Mouse (Mus musculus): ENCODE measurements around the gene Borcs7. TPM values are rescaled to one million over a fixed set of nuclear protein-coding genes. Genes with fewer than 3 reads are reported as not detected.
A peak's percentile ranks its signal among the peaks of the same experiment; 100 is the strongest.

The Borcs7 gene
- polyA plus RNA-seq, 1 experiment = 2.0 TPM

DNA sequence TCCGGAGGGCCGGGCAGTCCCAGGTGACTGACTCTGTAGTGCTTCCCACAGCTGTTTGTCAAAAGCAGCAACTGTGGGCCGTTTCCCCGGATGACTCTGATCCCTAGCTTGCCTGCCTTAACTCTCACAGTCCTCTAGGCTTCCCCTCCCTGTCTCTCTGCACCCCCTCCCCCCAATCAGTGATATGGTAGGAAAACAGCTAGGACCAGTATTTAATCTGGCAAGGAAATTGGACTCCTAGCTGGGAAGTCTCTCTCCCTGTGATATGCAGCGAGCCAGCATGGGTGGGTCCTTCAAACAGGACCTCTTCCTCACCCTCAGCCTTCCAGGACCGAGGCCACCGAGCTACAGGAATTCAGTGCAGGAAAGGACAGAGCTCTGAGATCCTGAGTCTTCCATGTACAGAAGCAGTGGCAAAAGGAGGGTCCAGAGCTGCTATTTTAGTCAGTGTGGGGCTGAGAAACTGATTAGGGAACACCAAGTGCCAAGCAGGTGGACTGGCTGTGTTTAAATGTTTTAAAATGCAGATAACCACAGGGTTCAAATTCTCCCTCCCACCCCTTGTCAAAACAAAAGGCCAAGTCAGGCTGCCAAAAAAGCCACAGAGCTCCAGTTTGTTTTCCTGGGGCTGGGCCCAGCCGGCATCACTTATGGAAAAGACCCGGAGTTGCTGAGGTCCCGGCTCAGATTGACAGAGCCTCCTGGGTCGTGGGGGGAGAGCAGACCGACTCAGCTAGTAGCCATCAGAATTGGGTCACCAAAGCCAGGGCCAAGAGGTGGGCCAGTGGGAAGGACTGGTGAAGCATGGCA, 44.7 kb upstream of the Borcs7 start:
- H3K4me1 ChIP-seq (ENCODE audit: control insufficient read depth, insufficient read depth, insufficient read length, low read length) = peaks cover 13% of the 10 kb centered on the region
- 25% methylated on average over 12 of the region's 12 CpGs for WGBS

DNA sequence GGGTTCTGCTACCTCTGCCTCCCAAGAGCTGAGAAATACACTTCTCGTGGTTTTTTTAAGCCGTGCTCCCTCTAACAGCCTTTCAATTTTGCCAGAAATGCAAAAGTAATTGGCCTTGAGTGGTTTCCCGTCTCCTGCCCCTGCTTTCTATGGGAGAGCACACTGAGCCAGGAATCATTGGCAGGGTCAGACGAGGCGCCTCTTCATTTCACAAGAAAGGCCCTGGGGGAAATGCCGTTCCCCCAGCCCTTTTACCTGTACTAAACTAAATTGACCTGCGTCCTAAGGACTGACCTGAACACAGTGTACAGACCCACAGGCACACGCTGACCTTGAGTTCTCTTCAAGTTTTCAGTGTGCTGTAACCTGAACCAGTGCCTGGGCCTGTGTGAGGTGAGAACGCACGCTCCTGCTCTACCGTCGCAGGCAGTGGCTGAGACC, 43.6 kb upstream of the Borcs7 start:
- WGBS = 86% methylated on average over 12 of the region's 12 CpGs
- Histone ChIP-seq H3K4me1 (ENCODE audit: control insufficient read depth, insufficient read depth, insufficient read length, low read length) (peaks cover 13% of the 10 kb centered on the region), H3K27ac (ENCODE audit: insufficient read depth, low read depth, low read length) (peak overlapping the region; percentile 19; the same call in 1 of the 2 replicates), H3K27me3 (ENCODE audit: control insufficient read depth, insufficient read depth, low read length) (no peaks in the 10 kb centered on the region), H3K4me3 (ENCODE audit: low read depth, low read length) (no peak overlapping the region), H3K36me3 (ENCODE audit: control insufficient read depth, insufficient read depth, low read length) (peaks cover 20% of the 10 kb centered on the region)
- no peak for TF ChIP-seq CTCF (IDR thresholded peaks at IDR 0.05; ENCODE audit: extremely low read depth, insufficient read length, insufficient replicate concordance, low read depth, low read length)
- TF ChIP-seq POLR2A (IDR thresholded peaks at IDR 0.05; ENCODE audit: low read depth, low read length) = no peak

More for the DNA sequence above, 44.7 kb upstream of the Borcs7 start:
- Histone ChIP-seq H3K4me3 (ENCODE audit: low read depth, low read length) (no peak overlapping the region), H3K36me3 (ENCODE audit: control insufficient read depth, insufficient read depth, low read length) (peaks cover 20% of the 10 kb centered on the region), H3K27ac (ENCODE audit: insufficient read depth, low read depth, low read length) (peak overlapping the region; percentile 10; the same call in 1 of the 2 replicates), H3K27me3 (ENCODE audit: control insufficient read depth, insufficient read depth, low read length) (no peaks in the 10 kb centered on the region)
- TF ChIP-seq CTCF (IDR thresholded peaks at IDR 0.05; ENCODE audit: extremely low read depth, insufficient read length, insufficient replicate concordance, low read depth, low read length) = no peak
- no peak for TF ChIP-seq POLR2A (IDR thresholded peaks at IDR 0.05; ENCODE audit: low read depth, low read length)

DNA sequence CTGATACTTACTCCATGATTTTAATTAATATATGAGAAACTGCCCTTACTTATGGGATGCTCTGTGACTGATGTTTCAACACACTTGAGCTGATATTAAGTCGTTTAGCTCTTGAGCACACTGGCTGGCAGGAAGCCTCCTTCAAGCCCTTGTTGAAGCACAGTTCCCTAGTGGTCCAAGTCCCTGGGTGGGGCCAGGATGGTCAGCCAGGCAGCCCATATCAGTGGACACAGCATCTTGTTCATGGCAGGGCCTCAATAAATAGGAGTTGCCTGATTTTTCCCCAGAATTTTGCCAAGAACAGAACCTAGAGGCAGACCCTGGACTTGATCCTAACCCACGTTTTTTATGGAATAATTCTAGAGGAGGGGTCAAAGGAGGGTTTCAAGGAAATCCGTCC, 42.5 kb upstream of the Borcs7 start:
- no peak for TF ChIP-seq CTCF (IDR thresholded peaks at IDR 0.05; ENCODE audit: extremely low read depth, insufficient read length, insufficient replicate concordance, low read depth, low read length)
- TF ChIP-seq POLR2A (IDR thresholded peaks at IDR 0.05; ENCODE audit: low read depth, low read length) = no peak
- Histone ChIP-seq H3K4me1 (ENCODE audit: control insufficient read depth, insufficient read depth, insufficient read length, low read length) (peaks cover 9% of the 10 kb centered on the region), H3K27ac (ENCODE audit: insufficient read depth, low read depth, low read length) (no peak overlapping the region), H3K36me3 (ENCODE audit: control insufficient read depth, insufficient read depth, low read length) (peaks cover 26% of the 10 kb centered on the region), H3K27me3 (ENCODE audit: control insufficient read depth, insufficient read depth, low read length) (no peaks in the 10 kb centered on the region), H3K4me3 (ENCODE audit: low read depth, low read length) (no peak overlapping the region)
- WGBS = 74% methylated on average over 3 of the region's 3 CpGs

GRCm38 (mm10) chr19:46647850-46648249, 41.9 kb upstream of the Borcs7 start:
- Histone ChIP-seq H3K36me3 (ENCODE audit: control insufficient read depth, insufficient read depth, low read length) (peaks cover 29% of the 10 kb centered on the region), H3K27me3 (ENCODE audit: control insufficient read depth, insufficient read depth, low read length) (no peaks in the 10 kb centered on the region), H3K4me3 (ENCODE audit: low read depth, low read length) (no peak overlapping the region), H3K4me1 (ENCODE audit: control insufficient read depth, insufficient read depth, insufficient read length, low read length) (peaks cover 9% of the 10 kb centered on the region), H3K27ac (ENCODE audit: insufficient read depth, low read depth, low read length) (no peak overlapping the region)
- WGBS = 75% methylated on average over 8 of the region's 8 CpGs
- TF ChIP-seq CTCF (IDR thresholded peaks at IDR 0.05; ENCODE audit: extremely low read depth, insufficient read length, insufficient replicate concordance, low read depth, low read length) (no peak), POLR2A (IDR thresholded peaks at IDR 0.05; ENCODE audit: low read depth, low read length) (no peak)

- no peak for TF ChIP-seq CTCF (IDR thresholded peaks at IDR 0.05; ENCODE audit: extremely low read depth, insufficient read length, insufficient replicate concordance, low read depth, low read length)
- TF ChIP-seq POLR2A (IDR thresholded peaks at IDR 0.05; ENCODE audit: low read depth, low read length) = no peak
- Histone ChIP-seq H3K36me3 (ENCODE audit: control insufficient read depth, insufficient read depth, low read length) (peaks cover 36% of the 10 kb centered on the region), H3K27ac (ENCODE audit: insufficient read depth, low read depth, low read length) (no peak overlapping the region), H3K27me3 (ENCODE audit: control insufficient read depth, insufficient read depth, low read length) (no peaks in the 10 kb centered on the region), H3K4me1 (ENCODE audit: control insufficient read depth, insufficient read depth, insufficient read length, low read length) (peaks cover 9% of the 10 kb centered on the region), H3K4me3 (ENCODE audit: low read depth, low read length) (no peak overlapping the region)
- 82% methylated on average over 14 of the region's 14 CpGs for WGBS
Observed at GRCm38 (mm10) chr19:46648565-46648964, 41.1 kb upstream of the Borcs7 start.

- Histone ChIP-seq H3K27ac (ENCODE audit: insufficient read depth, low read depth, low read length) (no peak overlapping the region), H3K36me3 (ENCODE audit: control insufficient read depth, insufficient read depth, low read length) (peaks cover 53% of the 10 kb centered on the region)
- 62% methylated on average over 5 of the region's 5 CpGs for WGBS
Observed at GRCm38 (mm10) chr19:46653188-46653587, 36.5 kb upstream of the Borcs7 start.

DNA sequence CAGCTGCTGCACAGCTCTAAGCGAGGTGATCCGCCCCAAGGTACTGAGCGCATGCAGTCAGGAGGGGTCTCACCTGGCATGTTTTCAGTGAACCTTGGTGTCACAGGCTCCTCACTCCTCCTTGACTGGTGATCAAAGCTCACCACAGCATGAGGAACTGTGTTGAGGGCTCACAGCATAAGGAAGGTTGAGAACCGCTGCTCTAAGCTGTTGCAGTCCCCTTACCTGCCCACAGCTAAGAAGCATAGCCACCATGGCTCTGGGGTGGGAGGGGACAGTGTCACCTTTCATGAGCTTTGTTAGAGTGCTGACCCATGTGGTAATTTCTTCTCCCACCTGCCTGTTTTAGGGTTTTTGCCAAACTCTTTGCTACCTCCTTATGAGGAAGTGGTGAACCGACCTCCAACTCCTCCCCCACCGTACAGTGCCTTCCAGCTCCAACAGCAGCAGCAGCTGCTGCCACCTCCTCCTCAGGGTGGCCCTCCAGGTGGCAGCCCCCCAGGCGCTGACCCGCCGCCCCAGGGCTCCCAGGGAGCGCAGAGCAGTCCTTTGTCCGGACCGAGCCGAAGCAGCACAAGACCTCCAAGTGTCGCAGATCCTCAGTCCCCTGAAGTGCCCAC, 36.0 kb upstream of the Borcs7 start:
- peaks cover 6% of the 10 kb centered on the region; the same call in 1 of the 2 replicates for H3K4me1 ChIP-seq (ENCODE audit: control insufficient read depth, insufficient read depth, insufficient read length, low read length)
- H3K27ac ChIP-seq (ENCODE audit: insufficient read depth, low read depth, low read length) = no peak overlapping the region
- no peak overlapping the region for H3K4me3 ChIP-seq (ENCODE audit: low read depth, low read length)
- 91% methylated on average over 14 of the region's 14 CpGs for WGBS
- H3K36me3 ChIP-seq (ENCODE audit: control insufficient read depth, insufficient read depth, low read length) = peaks cover 50% of the 10 kb centered on the region
- H3K27me3 ChIP-seq (ENCODE audit: control insufficient read depth, insufficient read depth, low read length) = no peaks in the 10 kb centered on the region
- no peak for TF ChIP-seq POLR2A (IDR thresholded peaks at IDR 0.05; ENCODE audit: low read depth, low read length)
- TF ChIP-seq CTCF (IDR thresholded peaks at IDR 0.05; ENCODE audit: extremely low read depth, insufficient read length, insufficient replicate concordance, low read depth, low read length) = no peak

More at GRCm38 (mm10) chr19:46653188-46653587, 36.5 kb upstream of the Borcs7 start:
- TF ChIP-seq POLR2A (IDR thresholded peaks at IDR 0.05; ENCODE audit: low read depth, low read length) (no peak), CTCF (IDR thresholded peaks at IDR 0.05; ENCODE audit: extremely low read depth, insufficient read length, insufficient replicate concordance, low read depth, low read length) (no peak)
- Histone ChIP-seq H3K4me3 (ENCODE audit: low read depth, low read length) (no peak overlapping the region), H3K4me1 (ENCODE audit: control insufficient read depth, insufficient read depth, insufficient read length, low read length) (peaks cover 2% of the 10 kb centered on the region; the same call in 1 of the 2 replicates), H3K27me3 (ENCODE audit: control insufficient read depth, insufficient read depth, low read length) (no peaks in the 10 kb centered on the region)

All from small intestine, adult 2 months (tissue).